Mouse (Mus musculus): ENCODE results near the gene Pth2.

The Pth2 gene

GRCm38 (mm10) chr7:45169495-45169894 is 11.3 kb upstream of the Pth2 start:
- CTCF ChIA-PET, result no interaction called here

DNA sequence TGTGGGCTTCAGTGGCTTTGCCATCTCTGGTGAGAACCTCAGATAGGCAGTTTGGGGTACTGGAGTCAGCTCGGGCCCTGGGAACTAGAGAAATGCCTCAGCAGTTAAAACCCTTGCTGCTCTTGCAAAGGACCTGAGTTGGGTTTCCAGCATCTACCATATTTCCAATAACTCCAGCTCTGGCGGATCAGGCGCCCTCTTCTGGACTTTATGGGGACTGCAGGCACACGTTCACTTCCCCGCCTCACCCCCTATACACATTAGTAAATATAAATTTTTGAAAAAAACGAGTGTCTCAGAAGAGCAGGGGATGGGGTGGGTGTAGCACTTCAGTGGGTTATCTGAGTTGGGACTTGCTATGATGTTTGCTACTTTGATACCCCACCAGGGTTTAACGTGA is 7.8 kb upstream of the Pth2 start:
- CTCF ChIA-PET, result interaction anchor here (0.6 kb wide), 1 partner anchor 91 kb away, joined by 4 read pairs; no protein-coding TSS in a partner anchor

- CTCF ChIA-PET, result interaction anchor here (0.6 kb wide), 2 partner anchors 9 to 12 kb away, joined by 3 to 5 read pairs; no protein-coding TSS in a partner anchor
Measured at GRCm38 (mm10) chr7:45173772-45174171, 7.0 kb upstream of the Pth2 start.

DNA sequence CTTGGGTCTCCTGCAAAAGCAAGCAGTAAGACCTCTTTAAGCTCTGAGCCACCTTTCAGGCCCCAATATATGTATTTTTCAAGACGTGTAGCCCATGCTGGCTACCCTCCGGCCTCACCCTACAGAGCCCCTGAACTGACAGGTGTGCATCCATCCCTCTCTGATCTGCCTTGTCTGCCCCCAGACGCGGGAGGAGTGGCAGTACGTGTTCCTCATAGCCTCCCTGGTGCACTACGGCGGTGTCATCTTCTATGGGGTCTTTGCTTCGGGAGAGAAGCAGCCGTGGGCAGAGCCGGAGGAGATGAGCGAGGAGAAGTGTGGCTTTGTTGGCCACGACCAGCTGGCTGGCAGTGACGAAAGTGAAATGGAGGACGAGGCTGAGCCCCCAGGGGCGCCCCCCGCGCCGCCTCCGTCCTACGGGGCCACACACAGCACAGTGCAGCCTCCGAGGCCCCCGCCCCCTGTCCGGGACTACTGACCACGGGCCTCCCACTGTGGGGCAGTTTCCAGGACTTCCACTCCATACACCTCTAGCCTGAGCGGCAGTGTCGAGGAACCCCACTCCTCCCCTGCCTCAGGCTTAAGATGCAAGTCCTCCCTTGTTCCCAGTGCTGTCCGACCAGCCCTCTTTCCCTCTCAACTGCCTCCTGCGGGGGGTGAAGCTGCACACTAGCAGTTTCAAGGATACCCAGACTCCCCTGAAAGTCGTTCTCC is 6.1 kb upstream of the Pth2 start:
- CTCF ChIA-PET, result interaction anchor here (0.6 to 0.7 kb wide), 4 partner anchors 14 to 172 kb away, joined by 3 to 13 read pairs (median 5); no protein-coding TSS in a partner anchor

- CTCF ChIA-PET, result interaction anchor here (0.6 kb wide), 3 partner anchors 17 to 171 kb away, joined by 3 to 7 read pairs (median 3); no protein-coding TSS in a partner anchor
Measured at GRCm38 (mm10) chr7:45175398-45175797, 5.4 kb upstream of the Pth2 start.

- CTCF ChIA-PET, result no interaction called here
Measured at GRCm38 (mm10) chr7:45175929-45176328, 4.9 kb upstream of the Pth2 start.

- CTCF ChIA-PET, result no interaction called here
Measured at GRCm38 (mm10) chr7:45176356-45176755, 4.4 kb upstream of the Pth2 start.

DNA sequence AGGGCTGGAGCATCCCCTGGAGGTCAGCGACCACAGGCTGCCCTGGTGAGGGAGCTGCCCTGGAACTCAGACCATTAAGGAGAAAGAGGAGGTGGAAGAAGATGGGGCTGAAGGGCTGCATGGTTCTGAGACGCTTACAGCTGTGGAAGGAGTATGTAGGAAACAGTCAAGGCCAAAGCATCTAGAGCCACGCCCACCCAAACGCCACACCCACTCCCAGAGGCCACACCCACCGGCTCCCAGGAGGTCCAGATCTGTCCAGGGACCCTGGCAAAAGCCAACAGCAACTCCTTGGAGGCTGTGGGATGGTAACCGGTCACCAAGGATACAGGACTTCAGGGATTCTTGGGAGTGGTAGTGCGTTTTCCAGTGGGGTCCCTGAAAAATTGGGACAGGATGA is 2.2 kb upstream of the Pth2 start:
- CTCF ChIA-PET, result interaction anchor here (0.9 kb wide), 1 partner anchor 13 kb away, joined by 6 read pairs; no protein-coding TSS in a partner anchor

- CTCF ChIA-PET, result no interaction called here
Measured at GRCm38 (mm10) chr7:45179469-45179868, 1.3 kb upstream of the Pth2 start, which contains the start of gene Gfy. TSS of gene Gfy (minus strand) at chr7:45179569.

- CTCF ChIA-PET, result interaction anchor here (0.7 kb wide), 1 partner anchor 54 kb away, joined by 3 read pairs; no protein-coding TSS in a partner anchor
Measured at GRCm38 (mm10) chr7:45181540-45181939, 745 bp downstream of the Pth2 start.

GRCm38 (mm10) chr7:45182199-45182601 is 1.4 kb downstream of the Pth2 start:
- CTCF ChIA-PET, result interaction anchor here (0.7 kb wide), 2 partner anchors 54 to 121 kb away, joined by 3 to 8 read pairs; no protein-coding TSS in a partner anchor

DNA sequence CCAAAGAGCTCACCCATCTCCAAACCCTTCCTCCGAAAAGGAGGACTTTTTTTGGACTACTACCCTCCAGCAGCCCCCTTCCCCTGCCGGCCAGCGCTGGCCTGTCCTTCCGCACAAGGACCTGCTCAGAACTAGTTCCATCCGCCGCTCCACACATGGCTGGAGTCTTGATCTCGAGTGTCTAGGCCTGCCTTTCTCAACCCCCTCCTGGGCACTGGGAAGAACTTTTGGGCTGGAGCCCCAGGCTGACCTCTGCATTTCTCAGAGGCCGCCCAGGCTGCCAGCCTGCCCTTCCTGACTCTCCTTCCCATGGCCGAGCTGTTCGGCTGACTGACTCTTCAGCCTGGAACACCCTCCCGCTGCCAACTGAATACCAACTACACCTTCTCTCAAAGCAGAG is 1.8 kb downstream of the Pth2 start:
- CTCF ChIA-PET, result interaction anchor here (0.5 to 0.7 kb wide), 2 partner anchors 121 to 305 kb away, joined by 3 to 8 read pairs; no protein-coding TSS in a partner anchor

GRCm38 (mm10) chr7:45183672-45184071 is 2.9 kb downstream of the Pth2 start:
- CTCF ChIA-PET, result no interaction called here

GRCm38 (mm10) chr7:45185921-45186320 is 5.1 kb downstream of the Pth2 start:
- CTCF ChIA-PET, result no interaction called here

GRCm38 (mm10) chr7:45189600-45189999 is 8.8 kb downstream of the Pth2 start:
- CTCF ChIA-PET, result interaction anchor here (0.6 kb wide), 1 partner anchor 152 kb away, joined by 4 read pairs; no protein-coding TSS in a partner anchor

DNA sequence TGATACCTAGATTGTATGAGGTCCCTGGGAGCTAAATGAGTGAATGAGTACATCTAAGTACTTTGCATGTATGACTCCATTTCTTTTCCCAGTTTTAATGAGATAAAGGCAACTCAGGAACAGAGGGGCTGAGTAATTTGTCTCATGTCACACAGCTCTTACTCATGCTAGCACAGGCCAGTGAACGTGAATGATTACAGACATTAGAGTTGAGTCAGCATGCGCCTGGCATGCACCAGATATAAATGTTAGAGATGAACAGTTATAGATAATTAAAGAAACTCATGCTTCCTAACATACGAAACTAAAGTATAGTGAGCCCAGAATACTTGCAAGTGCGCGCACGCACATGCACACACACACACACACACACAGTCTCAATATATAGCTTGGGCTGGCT is 9.4 kb downstream of the Pth2 start:
- CTCF ChIA-PET, result no interaction called here

DNA sequence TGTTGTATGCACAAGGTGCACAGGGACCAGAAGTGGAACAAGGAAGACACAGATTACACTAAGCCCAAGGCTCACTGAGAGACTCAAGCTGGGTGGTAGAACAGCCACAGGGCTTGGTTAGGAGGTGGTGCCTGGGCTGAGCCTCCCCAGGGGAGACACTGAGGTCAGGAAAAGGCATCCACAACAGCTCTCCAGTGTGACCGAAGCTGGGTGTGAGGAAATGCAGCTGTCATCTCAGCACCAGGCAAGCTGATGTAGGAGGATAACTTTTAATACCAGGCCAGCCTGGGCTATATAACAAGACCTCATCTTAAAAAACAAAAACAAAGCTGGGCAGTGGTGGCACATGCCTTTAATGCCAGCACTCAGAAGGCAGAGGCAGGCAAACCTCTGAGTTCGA is 10.4 kb downstream of the Pth2 start:
- CTCF ChIA-PET, result interaction anchor here (0.9 kb wide), 1 partner anchor 13 kb away, joined by 6 read pairs; no protein-coding TSS in a partner anchor

DNA sequence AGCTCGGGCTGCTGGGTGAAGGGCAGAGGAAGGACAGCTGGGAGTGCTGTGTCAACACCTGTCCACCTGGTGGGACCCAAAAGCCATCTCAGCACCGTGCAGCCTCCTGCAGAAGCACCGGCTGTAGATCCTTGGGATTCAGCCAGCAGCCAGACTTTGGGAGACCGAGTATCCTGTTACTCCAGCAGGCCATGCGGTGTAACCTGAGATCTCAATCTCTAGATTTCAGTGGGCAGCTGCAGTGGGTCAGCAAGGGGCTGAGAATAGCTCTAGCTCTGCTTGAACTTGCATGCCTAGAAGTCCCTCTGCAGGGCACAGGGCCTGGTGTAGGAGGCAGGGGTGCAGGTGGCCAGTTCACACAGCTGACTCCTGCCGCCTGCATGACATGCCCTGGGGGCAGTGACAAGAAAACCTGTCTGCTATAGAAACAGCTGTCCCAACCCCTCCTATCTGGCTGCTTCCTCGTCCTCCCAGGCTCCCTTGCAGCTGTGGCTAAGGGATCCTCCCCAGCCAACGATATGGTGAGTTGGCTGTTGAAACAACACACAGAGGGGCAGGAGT is 11.1 kb downstream of the Pth2 start:
- CTCF ChIA-PET, result interaction anchor here (0.6 to 0.9 kb wide), 2 partner anchors 13 to 17 kb away, joined by 6 to 7 read pairs; no protein-coding TSS in a partner anchor

- CTCF ChIA-PET, result interaction anchor here (0.6 kb wide), 1 partner anchor 17 kb away, joined by 7 read pairs; no protein-coding TSS in a partner anchor
Measured at GRCm38 (mm10) chr7:45192585-45193310, 12.0 kb downstream of the Pth2 start.

GRCm38 (mm10) chr7:45193406-45193805 is 12.6 kb downstream of the Pth2 start:
- CTCF ChIA-PET, result no interaction called here

DNA sequence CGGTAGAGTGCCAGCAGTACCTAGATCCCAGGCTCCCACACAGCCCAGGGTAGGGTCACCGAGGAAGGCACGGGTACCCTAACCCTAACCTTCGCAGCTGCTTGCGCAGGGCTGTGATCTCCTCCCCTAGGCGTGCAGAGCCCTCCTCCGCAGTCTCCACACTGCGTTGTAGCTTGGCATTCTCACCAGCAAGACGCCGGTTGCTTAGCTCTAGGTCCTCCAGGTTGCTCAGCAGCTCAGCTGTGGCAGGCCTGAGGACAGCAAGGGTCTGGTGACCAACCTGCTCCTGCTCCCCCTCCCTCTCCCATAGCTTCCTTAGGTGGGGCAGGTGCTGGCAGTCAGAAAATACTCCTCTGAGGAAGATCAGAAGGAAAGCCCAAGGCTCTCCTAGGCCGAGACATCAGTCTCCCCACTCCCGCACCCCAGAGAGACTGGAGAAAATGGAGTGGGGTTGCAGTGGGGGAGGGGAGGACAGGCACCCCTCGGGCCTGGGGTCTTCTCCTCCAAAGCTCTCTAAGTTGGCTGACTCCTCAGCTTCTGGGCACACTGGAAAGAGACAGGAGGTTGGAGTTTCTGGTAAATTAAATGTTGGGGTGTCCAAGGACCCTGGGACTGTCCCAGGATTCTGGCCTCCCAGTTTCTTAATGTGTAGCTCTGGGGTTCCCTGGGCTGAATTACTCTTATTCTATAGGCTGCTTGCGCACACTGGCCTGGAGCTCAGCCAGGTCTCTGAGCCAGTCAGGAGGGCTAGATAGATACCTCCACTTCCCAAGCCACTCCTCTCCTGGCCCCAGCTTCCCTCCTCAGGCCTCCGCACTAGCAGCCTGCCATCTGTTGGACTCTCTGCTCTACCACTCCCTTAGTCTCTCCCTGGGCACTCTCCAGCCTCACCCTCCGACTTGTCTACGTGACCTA is 13.3 kb downstream of the Pth2 start:
- CTCF ChIA-PET, result no interaction called here
